Mouse (Mus musculus): ENCODE measurements around the gene Agtr1b.

DNA sequence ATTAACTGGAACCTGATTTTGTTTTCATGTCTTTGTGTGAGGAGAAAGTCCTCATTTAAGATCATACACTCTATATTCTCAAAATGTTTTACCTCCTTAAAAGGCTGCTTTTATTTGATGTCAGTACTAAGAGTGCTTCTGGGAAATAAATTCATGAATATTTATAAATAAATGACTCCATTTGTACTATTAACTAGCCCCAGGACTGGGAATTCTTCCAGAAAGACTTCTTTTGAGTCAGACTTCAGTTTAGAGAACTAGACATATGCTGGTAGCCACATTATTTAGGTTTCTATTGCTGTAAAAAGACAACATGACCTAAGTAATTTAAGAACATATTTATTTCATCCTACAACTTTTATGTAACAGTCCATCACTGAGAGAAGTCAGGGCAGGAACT, 13.4 kb downstream of the Agtr1b start:
- no peak for TF ChIP-seq CTCF (conservative IDR thresholded peaks at IDR 0.05 in 1 of 2, IDR thresholded peaks at IDR 0.05 in 1 of 2; ENCODE audit: low read depth in 2 of 2, low read length in 2 of 2)
- TF ChIP-seq MYC (IDR thresholded peaks at IDR 0.05; ENCODE audit: low read depth, low read length): no peak
- TF ChIP-seq TCF12 (IDR thresholded peaks at IDR 0.05; ENCODE audit: low read depth, low read length): no peak
- no peak for TF ChIP-seq EP300 (IDR thresholded peaks at IDR 0.05; ENCODE audit: low read length)
- TF ChIP-seq POLR2A (IDR thresholded peaks at IDR 0.05; ENCODE audit: low read depth, low read length): no peak
- TF ChIP-seq ELF1 (IDR thresholded peaks at IDR 0.05; ENCODE audit: low read depth, low read length): no peak

Measured in CH12.LX (cell line).